Mouse (Mus musculus): ENCODE results near the gene Tcp11l1. TPM values are rescaled to one million over a fixed set of nuclear protein-coding genes. Genes with fewer than 3 reads are reported as not detected.

The Tcp11l1 gene
- polyA plus RNA-seq (2014; fragmentation: Nextera tagmentation; extraction: Ambion mirVana), result 57.0 and 59.1 TPM in 2 replicates

GRCm38 (mm10) chr2:104711585-104712485, at the start of gene Tcp11l1:
TSS of gene Tcp11l1 (minus strand) at chr2:104712169.
- Histone ChIP-seq H3K9ac (ENCODE audit: low read depth, low read length) (peak within 1 kb of the TSS; percentile 84), H3K27me3 (ENCODE audit: control insufficient read depth, insufficient read depth, low read length) (no peaks in the 10 kb centered on the region), H3K36me3 (ENCODE audit: control insufficient read depth, insufficient read depth, low read length) (no peaks in the 10 kb centered on the region), H3K27ac (ENCODE audit: low read depth, low read length) (peak within 1 kb of the TSS; percentile 81), H3K4me3 (ENCODE audit: low read length) (peak within 1 kb of the TSS; percentile 92), H3K4me1 (ENCODE audit: control insufficient read depth, insufficient read depth, low read length) (peaks cover 10% of the 10 kb centered on the region), H3K4me2 (replicated peaks; ENCODE audit: low read depth, low read length) (peak within 1 kb of the TSS; percentile 71), H3K9me3 (ENCODE audit: control insufficient read depth, low read length) (no peaks in the 10 kb centered on the region)
- WGBS, result under 1% methylated on average over 78 of the region's 99 CpGs
- ATAC-seq (ENCODE audit: low FRiP score, low TSS enrichment), result peak; percentile 92

GRCm38 (mm10) chr2:104750611-104751010, 38.6 kb upstream of the Tcp11l1 start:
- Histone ChIP-seq H3K4me2 (replicated peaks; ENCODE audit: low read depth, low read length) (no peak overlapping the region), H3K9me3 (ENCODE audit: control insufficient read depth, low read length) (no peaks in the 10 kb centered on the region), H3K27ac (ENCODE audit: low read depth, low read length) (no peak overlapping the region), H3K27me3 (ENCODE audit: control insufficient read depth, insufficient read depth, low read length) (no peaks in the 10 kb centered on the region), H3K9ac (ENCODE audit: low read depth, low read length) (no peak overlapping the region), H3K4me3 (ENCODE audit: low read length) (no peak overlapping the region), H3K4me1 (ENCODE audit: control insufficient read depth, insufficient read depth, low read length) (no peaks in the 10 kb centered on the region), H3K36me3 (ENCODE audit: control insufficient read depth, insufficient read depth, low read length) (no peaks in the 10 kb centered on the region; the same call in 1 of the 2 replicates)
- 64% methylated on average over 3 of the region's 3 CpGs for WGBS
- ATAC-seq (ENCODE audit: low FRiP score, low TSS enrichment), result 0 out of 2 replicates have a peak, but pooled peaks have one; percentile 14

- H3K9me3 ChIP-seq (ENCODE audit: control insufficient read depth, low read length), result no peaks in the 10 kb centered on the region
- no peak overlapping the region for H3K27ac ChIP-seq (ENCODE audit: low read depth, low read length)
- no peaks in the 10 kb centered on the region; the same call in 1 of the 2 replicates for H3K36me3 ChIP-seq (ENCODE audit: control insufficient read depth, insufficient read depth, low read length)
- H3K4me3 ChIP-seq (ENCODE audit: low read length), result no peak overlapping the region
- ATAC-seq (ENCODE audit: low FRiP score, low TSS enrichment), result no peak
- H3K9ac ChIP-seq (ENCODE audit: low read depth, low read length), result no peak overlapping the region
- no peaks in the 10 kb centered on the region for H3K27me3 ChIP-seq (ENCODE audit: control insufficient read depth, insufficient read depth, low read length)
- H3K4me1 ChIP-seq (ENCODE audit: control insufficient read depth, insufficient read depth, low read length), result no peaks in the 10 kb centered on the region
- 72% methylated on average over 5 of the region's 5 CpGs for WGBS
- H3K4me2 ChIP-seq (replicated peaks; ENCODE audit: low read depth, low read length), result no peak overlapping the region
Observed at GRCm38 (mm10) chr2:104748652-104749183, 36.7 kb upstream of the Tcp11l1 start.

GRCm38 (mm10) chr2:104746251-104746650, 34.3 kb upstream of the Tcp11l1 start:
- H3K4me3 ChIP-seq (ENCODE audit: low read length), result no peak overlapping the region
- H3K9me3 ChIP-seq (ENCODE audit: control insufficient read depth, low read length), result no peaks in the 10 kb centered on the region
- H3K36me3 ChIP-seq (ENCODE audit: control insufficient read depth, insufficient read depth, low read length), result no peaks in the 10 kb centered on the region
- H3K9ac ChIP-seq (ENCODE audit: low read depth, low read length), result no peak overlapping the region
- ATAC-seq (ENCODE audit: low FRiP score, low TSS enrichment), result no peak
- H3K27ac ChIP-seq (ENCODE audit: low read depth, low read length), result no peak overlapping the region
- no peaks in the 10 kb centered on the region for H3K27me3 ChIP-seq (ENCODE audit: control insufficient read depth, insufficient read depth, low read length)
- 58% methylated on average over 8 of the region's 8 CpGs for WGBS
- H3K4me2 ChIP-seq (replicated peaks; ENCODE audit: low read depth, low read length), result no peak overlapping the region
- H3K4me1 ChIP-seq (ENCODE audit: control insufficient read depth, insufficient read depth, low read length), result peaks cover 17% of the 10 kb centered on the region

GRCm38 (mm10) chr2:104743971-104744370, 32.0 kb upstream of the Tcp11l1 start:
- Histone ChIP-seq H3K27ac (ENCODE audit: low read depth, low read length) (no peak overlapping the region), H3K9ac (ENCODE audit: low read depth, low read length) (no peak overlapping the region), H3K4me3 (ENCODE audit: low read length) (no peak overlapping the region), H3K36me3 (ENCODE audit: control insufficient read depth, insufficient read depth, low read length) (no peaks in the 10 kb centered on the region), H3K4me2 (replicated peaks; ENCODE audit: low read depth, low read length) (no peak overlapping the region), H3K9me3 (ENCODE audit: control insufficient read depth, low read length) (no peaks in the 10 kb centered on the region), H3K27me3 (ENCODE audit: control insufficient read depth, insufficient read depth, low read length) (no peaks in the 10 kb centered on the region), H3K4me1 (ENCODE audit: control insufficient read depth, insufficient read depth, low read length) (peaks cover 23% of the 10 kb centered on the region)
- ATAC-seq (ENCODE audit: low FRiP score, low TSS enrichment), result no peak
- WGBS, result 47% methylated on average over 5 of the region's 5 CpGs

GRCm38 (mm10) chr2:104743160-104743559, 31.2 kb upstream of the Tcp11l1 start:
- Histone ChIP-seq H3K4me2 (replicated peaks; ENCODE audit: low read depth, low read length) (peak overlapping the region; percentile 91), H3K4me3 (ENCODE audit: low read length) (peak overlapping the region; percentile 84), H3K9ac (ENCODE audit: low read depth, low read length) (peak overlapping the region; percentile 85; the same call in 1 of the 2 replicates), H3K27me3 (ENCODE audit: control insufficient read depth, insufficient read depth, low read length) (no peaks in the 10 kb centered on the region), H3K36me3 (ENCODE audit: control insufficient read depth, insufficient read depth, low read length) (no peaks in the 10 kb centered on the region), H3K27ac (ENCODE audit: low read depth, low read length) (peak overlapping the region; percentile 85), H3K4me1 (ENCODE audit: control insufficient read depth, insufficient read depth, low read length) (peaks cover 25% of the 10 kb centered on the region), H3K9me3 (ENCODE audit: control insufficient read depth, low read length) (no peaks in the 10 kb centered on the region)
- ATAC-seq (ENCODE audit: low FRiP score, low TSS enrichment), result peak; percentile 51; the same call in 1 of the 2 replicates
- WGBS, result 5% methylated on average over 7 of the region's 7 CpGs

GRCm38 (mm10) chr2:104742741-104743064, 30.7 kb upstream of the Tcp11l1 start, which contains the start of gene Depdc7:
TSS of gene Depdc7 (minus strand) at chr2:104742878.
- Histone ChIP-seq H3K9ac (ENCODE audit: low read depth, low read length) (peak within 1 kb of the TSS; percentile 85), H3K9me3 (ENCODE audit: control insufficient read depth, low read length) (no peaks in the 10 kb centered on the region), H3K4me2 (replicated peaks; ENCODE audit: low read depth, low read length) (peak within 1 kb of the TSS; percentile 91), H3K27me3 (ENCODE audit: control insufficient read depth, insufficient read depth, low read length) (no peaks in the 10 kb centered on the region), H3K36me3 (ENCODE audit: control insufficient read depth, insufficient read depth, low read length) (no peaks in the 10 kb centered on the region), H3K27ac (ENCODE audit: low read depth, low read length) (peak within 1 kb of the TSS; percentile 85), H3K4me1 (ENCODE audit: control insufficient read depth, insufficient read depth, low read length) (peaks cover 25% of the 10 kb centered on the region), H3K4me3 (ENCODE audit: low read length) (peak within 1 kb of the TSS; percentile 84)
- 0% methylated on average over 21 of the region's 31 CpGs for WGBS
- peak; percentile 86 for ATAC-seq (ENCODE audit: low FRiP score, low TSS enrichment)

- Histone ChIP-seq H3K4me1 (ENCODE audit: control insufficient read depth, insufficient read depth, low read length) (peaks cover 25% of the 10 kb centered on the region), H3K4me3 (ENCODE audit: low read length) (peak overlapping the region; percentile 84), H3K9ac (ENCODE audit: low read depth, low read length) (peak overlapping the region; percentile 85), H3K9me3 (ENCODE audit: control insufficient read depth, low read length) (no peaks in the 10 kb centered on the region), H3K36me3 (ENCODE audit: control insufficient read depth, insufficient read depth, low read length) (no peaks in the 10 kb centered on the region), H3K27me3 (ENCODE audit: control insufficient read depth, insufficient read depth, low read length) (no peaks in the 10 kb centered on the region), H3K4me2 (replicated peaks; ENCODE audit: low read depth, low read length) (peak overlapping the region; percentile 91), H3K27ac (ENCODE audit: low read depth, low read length) (peak overlapping the region; percentile 85)
- ATAC-seq (ENCODE audit: low FRiP score, low TSS enrichment), result peak; percentile 13; the same call in 1 of the 2 replicates
- WGBS, result 5% methylated on average over 40 of the region's 46 CpGs
Observed at GRCm38 (mm10) chr2:104741896-104742740, 30.1 kb upstream of the Tcp11l1 start.

All from kidney, embryonic 14.5 days (tissue).